Mouse (Mus musculus) lung, adult 18-20 months (tissue): Measurements from ENCODE around the gene Selenot.
"Not testable (repeated sequence)": the region's sequence is repeated elsewhere in the genome, so short reads cannot be mapped to it uniquely, and the experiment has no call there.

Experiments
- DNase-seq, 2 experiments: peaks; one replicate each; pipeline ENCODE4 v3.0.0; 2022; ENCODE audit warnings: mixed read lengths in 2 of 2

Selenot gene

DNA sequence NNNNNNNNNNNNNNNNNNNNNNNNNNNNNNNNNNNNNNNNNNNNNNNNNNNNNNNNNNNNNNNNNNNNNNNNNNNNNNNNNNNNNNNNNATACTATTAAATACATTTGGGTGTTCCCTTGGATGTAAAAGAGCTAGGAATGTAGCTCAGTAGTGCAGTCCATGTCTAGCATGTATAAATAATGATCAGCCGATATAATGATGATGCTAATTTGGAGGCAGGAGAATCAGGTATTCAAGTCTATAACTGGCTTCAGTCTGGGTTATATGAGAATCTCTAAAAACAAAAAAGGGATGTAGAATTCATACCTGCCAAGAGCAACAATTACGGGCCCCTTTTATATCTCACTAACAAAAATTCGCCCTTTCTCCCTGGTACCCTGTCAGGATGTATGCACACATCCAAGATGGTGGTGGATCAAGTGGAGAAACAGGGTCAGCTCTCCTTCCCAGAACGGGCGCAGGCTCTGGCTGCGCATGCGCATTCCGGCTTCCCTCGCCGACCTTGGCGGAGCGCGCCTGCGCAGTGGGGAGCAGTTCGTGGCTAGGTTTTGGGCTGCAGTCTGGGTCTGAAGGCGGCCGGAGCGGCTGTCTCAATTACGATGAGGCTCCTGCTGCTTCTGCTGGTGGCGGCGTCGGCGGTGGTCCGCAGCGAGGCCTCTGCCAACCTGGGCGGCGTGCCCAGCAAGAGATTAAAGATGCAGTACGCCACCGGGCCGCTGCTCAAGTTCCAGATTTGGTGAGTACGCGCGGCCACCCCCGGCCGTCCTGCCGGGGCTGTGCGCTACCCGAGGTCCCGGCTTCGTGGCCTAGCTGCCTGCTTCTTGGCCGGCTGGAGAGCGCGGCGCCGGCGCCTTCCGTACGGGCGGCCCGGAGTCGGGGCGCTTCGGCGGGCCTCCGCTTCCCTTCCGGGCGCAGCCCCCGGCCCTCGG, at the start of gene Selenot:
Selenot (plus strand) TSS at position 500 of the 930 bp plus-strand sequence.
- peak; percentile 95 to 96 for DNase-seq

DNA sequence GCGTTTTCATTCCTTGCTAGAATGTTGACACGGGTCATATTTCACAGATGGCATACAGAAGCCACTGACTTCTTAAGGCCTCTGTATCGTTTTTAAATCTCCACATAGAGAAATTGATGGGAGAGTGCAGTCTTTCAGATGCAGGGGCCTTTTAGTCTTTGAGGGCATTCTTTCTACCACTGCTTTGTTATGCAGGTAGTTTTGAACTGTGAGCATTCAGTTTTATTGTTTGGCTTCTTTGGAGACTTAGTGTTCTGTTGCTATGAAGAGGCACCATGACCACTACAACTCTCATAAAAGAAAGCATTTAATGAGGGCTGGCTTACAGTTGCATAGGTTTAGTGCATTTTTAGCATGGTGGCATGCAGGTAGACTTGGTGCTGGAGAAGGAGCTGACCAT, 39.9 kb upstream of the Selenot start:
- no peak for DNase-seq

DNA sequence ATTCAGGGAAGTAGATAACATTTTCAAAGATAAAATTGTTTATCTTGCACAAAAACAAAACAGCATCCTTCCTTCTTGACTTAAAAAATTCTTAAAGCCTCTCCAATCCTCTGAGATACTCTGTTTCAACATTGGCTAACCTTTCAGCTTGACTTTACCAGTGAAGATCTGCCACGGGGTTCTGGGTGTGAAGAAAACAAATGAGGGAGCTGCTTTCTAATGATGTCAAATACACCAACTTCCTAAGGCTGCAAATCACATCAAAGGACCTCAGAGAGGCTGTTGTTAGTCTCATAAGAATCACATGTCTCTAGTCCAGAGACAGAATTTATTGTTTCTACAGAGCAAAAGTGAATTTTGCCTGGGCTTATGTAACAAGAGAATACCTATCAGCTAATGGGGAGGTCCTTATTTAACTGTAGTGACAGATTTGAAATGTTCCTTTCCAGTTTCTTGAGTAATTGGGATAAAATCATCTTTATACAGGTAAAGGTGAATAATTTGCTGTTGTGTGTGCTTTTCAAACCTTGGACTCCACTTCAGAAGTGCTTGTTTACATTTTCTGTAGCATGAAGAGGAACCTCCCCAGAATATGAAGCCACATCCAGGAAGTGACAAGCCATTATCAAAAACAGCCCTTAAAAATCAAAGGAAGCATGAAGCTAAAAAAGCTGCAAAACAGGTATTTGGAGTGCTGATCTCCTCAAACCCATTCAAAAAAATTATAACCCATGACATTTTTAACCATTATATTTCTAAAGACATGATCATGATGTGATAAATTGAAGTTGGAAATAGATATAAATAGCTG, 24.2 kb upstream of the Selenot start:
- no peak for DNase-seq

DNA sequence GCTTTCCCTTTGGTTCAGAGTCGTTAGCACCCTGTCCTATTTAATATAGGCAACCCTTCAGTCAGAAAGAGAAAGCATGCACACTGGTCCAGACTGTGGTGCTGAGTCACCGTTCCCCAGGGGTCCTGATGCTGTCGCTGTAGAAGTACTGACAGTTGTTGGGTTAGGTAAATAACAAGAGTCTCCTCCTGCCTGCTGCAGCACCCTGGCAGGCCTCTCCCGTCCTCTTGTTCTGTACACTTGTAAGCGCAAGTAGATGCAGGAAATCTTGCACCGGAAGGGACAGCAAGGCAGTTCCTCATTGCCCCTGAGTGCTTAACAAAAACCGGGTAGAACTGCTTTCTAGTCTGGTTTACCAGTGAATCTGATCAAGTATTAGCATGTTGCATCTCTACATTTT, 19.8 kb upstream of the Selenot start:
- no peak for DNase-seq

DNA sequence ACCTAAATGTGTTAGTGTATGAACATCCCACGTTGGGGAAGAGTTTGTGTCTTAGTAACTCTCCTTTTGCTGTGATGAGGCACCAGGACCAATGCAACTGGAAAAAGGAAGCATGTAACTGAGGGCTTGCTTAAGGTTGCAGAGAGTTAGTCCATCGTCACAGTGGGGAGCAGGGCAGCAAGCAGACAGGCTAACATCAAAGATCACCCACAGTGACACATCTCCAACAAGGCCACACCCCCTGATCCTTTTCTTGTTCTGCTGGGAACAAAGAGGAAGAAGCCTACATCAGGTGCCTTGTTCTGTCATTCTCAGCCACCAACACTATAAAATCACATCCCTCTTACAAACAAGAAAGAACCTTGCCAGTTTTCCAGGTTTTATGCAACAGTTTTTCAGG, 16.5 kb upstream of the Selenot start:
- DNase-seq: no peak

DNA sequence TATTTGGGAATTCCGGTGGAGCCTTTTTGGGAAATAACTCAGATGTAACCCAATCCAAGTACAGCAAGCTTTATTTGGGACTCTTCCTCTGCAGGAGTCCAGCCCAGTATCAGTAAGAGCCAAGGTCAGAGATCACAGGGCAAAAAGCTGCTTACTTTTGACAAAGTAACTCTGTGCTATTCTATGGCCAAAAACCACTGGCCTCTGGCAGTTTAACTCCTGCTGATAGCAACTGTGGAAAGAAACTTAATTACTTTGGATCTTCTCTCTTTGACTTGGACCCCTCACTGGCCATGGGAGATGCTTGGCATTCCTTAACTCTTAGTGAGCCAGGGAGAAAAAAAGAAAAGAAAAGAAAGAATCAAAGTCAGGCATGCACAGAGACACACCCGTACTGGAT, 15.0 kb upstream of the Selenot start:
- no peak for DNase-seq

DNA sequence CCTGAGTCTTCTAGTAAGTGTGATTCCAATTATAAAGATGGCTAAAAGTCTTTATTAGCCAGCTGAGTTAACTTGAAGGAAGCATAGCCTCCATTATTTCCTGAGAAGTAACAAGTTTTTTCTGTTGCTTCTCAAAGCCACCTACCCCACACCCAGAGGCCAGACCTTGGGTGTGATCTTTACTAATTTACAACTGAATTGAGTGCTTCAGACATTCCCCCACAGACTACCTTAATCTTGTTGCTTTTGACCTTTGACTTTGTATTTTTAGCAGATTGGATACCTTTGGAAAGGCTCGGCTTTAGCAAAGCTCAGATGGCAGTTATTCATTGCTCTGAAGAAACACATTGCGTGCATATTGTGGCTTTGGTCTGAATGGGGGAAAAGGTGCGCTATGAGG, 5.6 kb upstream of the Selenot start:
- DNase-seq: no peak

DNA sequence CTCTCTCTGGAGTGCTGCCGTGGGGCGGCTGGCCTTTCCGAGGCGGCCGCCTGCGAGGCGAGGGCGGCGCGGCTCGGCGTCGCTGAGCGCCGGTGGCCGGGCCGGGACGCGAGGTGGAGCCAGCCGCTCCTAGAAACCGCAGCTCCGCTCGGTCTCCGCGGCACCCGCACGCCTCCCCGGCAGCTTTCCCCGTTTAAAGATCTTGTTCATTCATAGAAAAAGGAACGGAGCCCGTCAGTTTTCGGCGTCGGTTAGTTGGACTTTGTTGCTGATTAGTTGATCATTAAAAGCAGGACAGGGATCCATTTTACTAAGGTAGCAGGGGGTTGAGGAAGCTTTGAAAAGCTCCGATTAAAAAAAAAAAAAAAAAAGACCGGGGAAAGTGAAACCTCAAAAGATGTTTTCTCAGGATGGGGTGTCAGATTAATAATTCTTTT, 649 bp downstream of the Selenot start:
- peak; percentile 40 to 44 for DNase-seq

DNA sequence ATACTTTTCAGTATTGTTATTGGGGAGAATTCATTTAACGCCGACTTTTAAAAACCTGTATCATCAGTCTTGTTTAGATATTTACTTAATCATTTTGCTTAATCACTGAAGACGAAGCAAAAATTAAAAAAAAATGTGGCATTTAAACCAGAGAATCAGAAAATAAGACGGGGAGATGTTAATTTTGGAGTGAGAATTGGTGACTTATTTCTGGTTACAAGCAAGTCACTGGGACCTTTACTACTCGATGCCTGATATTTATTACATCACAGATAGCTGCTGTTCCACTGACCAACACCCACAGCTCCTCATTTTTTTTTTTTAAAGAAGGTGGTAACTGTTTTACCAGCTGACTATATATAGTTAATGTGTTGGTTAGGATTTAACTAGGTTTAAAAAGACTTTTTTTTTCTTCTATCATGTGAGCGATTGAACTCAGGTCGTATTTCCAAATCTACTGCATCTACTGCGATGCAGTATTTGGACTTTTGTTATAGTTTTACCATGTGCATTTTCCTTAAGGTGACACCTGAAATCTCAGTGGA, 1.1 kb downstream of the Selenot start:
- no peak for DNase-seq

DNA sequence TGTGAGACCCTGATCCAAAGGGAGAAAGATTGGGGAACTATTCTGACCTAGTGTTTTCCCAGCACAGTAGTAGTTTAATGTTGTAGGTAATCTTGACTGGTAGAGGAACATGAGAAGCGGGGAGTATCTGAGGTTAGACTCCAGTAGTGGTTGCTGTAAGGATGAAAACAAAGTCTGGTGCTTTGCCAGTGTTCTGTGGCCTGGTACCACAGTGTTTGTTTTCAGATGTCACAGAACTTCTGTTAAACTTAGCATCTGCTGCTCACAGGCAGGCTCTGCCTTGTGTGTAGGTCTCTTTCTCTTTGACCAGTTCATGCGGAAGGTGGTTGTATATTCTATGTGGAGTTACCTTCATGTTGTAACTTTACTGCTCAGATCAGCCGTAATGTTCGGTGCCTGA, 5.1 kb downstream of the Selenot start:
- no peak for DNase-seq

DNA sequence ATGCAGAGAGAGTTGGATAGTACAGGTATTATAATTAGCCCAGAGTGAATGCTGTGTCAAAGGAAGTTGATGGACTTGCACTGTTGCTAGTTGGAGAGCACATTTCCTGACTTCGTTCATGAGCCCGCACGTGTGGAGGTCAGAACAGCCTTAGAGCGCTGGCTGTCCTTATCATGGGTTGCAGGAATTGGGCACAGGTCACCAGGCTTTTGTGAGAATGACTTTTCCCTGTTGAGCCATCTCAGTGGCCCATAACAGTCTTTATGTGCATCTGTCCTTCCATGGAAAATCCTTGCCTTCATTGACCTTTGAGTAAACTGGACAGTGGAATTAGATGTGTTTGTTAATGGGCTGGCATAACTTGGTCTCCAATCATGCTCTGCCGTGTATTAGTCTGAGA, 5.9 kb downstream of the Selenot start:
- no peak for DNase-seq

DNA sequence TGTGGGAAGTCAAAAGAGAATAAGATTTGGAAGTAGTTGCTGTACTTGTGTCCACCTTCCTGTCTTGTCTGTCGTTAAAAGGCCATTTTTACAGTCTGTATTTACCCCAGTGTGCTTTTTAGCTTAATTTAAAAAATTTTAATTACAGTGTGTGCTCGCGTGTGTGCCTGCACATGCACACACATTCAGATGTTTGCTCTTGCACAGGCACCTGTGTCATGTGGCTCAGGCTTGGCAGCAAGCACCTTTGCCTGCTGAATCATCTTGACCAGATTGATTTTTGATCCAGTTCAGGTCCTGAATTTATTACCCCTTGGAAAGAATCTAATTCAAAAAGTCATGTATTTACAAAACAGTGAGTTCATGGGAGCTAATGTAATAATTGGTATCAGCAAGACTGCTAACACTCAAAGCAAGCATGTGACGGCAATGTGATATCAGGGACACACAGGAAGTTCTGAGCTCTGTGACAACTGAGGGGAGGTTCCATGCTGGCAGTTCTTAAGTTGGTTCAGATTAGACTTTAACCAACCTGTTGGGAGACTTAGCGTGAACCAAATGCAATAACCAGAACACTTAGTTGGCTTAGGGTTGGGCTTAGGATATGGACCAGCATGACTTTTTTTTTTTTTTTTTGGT, 6.5 kb downstream of the Selenot start:
- DNase-seq: peak in 1 of 2 experiments; percentile 9

DNA sequence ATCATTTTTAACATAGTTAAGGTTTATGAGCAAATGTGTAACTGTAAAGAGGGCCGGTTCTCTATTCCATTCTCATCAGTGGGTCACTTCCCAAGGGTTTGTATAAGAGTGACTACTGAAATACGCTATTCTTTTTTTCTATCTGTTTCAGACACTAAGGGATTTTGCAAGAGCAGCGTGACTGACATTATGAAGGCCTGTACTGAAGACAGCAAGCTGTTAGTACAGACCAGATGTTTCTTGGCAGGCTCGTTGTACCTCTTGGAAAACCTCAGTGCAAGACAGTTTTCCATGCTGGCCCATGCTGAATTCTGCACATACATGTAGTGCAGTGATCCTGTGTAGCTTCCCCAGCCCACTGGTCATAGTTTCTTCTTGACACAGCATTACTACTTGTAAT, 14.1 kb downstream of the Selenot start:
- DNase-seq: not testable (repeated sequence)

DNA sequence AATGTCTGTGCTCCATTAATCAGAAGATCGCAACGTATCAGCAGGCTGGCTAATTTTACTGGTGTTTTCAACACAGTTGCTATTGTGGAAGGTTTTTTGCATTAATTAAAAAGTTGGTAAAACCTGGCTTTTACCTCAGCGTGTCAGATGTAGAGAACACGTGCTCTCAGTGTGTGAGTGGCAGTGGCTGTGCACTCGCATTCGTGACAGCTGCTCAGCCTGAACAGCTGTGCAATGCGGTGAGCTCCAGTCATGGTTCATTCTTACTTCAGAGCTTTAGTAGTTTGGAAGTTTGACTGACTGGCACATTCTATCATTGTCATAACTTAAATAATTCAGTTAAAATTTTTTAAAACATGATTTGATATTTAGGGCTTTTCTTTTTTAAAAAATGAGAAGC, 16.2 kb downstream of the Selenot start:
- not testable (repeated sequence) for DNase-seq

DNA sequence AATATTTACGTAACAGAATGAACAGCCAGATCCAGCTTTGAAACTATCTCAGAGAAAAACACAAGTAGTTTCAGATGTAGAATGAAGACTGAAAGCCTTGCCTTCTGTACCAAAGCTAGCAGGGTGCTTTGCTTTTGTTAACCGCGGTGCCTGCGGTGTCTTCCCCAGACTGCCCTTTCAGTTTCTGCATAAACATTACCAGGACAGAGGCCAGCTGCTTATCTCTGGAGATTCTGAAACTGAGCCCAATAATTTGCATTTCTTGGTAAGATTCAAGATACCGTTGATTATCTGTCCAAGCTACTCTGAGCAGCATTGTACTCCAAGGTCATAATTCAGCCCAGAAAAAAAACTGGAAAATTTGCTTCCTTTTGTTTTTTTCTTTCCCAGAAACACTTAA, 17.2 kb downstream of the Selenot start:
- DNase-seq: no peak

DNA sequence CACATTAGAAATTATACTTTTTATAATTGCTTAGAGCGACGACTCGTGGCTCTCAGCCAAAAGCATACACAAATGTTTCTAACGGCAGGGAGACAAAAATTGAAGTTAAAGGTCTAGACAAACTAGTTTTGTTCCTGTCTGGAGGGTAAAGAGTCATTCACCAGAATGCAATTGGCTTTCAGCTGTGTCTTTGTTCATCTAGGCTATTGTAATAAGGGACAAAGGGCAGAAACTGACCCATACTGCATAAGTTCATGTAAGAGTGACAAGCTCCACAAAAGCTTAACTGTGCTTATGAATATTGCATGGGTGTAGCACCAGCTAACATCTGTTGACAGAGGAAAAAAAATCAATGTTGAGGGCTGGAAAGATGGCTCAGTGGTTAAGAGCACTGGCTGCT, 32.1 kb downstream of the Selenot start:
- DNase-seq: no peak

DNA sequence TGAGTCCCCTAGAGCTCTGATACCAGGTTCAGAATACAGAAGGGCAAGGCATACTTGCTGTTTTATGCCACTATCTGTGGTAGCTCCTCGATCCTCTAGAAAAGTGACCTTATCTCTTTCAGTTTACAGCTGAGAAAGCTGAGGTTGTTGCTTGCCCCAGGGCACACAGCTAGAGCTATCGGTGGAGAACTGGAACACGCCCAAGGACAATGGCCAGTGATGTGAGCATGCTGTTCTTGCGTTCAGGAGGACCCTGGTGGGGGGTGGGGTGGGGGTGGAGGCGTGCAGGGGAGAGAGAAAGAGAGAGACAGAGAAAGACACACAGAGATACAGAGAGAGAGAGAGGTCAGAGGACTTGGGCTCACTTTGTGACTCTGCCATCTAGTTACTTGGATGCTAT, 33.5 kb downstream of the Selenot start:
- DNase-seq: no peak

DNA sequence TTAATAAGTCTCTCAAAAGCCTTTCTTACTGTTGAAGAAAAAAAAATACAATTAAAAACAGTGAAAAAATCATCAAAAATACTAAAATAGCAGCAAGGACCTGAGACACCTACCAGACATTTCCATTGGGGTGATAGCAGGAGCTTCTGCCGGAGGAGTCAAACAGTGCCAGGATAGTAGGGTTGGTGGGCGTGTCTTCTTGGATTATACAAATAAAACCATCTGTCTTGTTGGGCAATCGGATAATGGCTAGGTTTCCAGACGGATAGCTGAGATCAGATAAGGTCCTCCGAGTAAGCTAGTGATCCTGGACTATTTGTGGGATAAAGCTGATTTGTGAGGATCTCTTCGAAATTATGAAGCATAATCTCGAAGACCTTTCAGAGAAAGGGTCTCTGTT, 44.6 kb downstream of the Selenot start:
- DNase-seq: no peak

DNA sequence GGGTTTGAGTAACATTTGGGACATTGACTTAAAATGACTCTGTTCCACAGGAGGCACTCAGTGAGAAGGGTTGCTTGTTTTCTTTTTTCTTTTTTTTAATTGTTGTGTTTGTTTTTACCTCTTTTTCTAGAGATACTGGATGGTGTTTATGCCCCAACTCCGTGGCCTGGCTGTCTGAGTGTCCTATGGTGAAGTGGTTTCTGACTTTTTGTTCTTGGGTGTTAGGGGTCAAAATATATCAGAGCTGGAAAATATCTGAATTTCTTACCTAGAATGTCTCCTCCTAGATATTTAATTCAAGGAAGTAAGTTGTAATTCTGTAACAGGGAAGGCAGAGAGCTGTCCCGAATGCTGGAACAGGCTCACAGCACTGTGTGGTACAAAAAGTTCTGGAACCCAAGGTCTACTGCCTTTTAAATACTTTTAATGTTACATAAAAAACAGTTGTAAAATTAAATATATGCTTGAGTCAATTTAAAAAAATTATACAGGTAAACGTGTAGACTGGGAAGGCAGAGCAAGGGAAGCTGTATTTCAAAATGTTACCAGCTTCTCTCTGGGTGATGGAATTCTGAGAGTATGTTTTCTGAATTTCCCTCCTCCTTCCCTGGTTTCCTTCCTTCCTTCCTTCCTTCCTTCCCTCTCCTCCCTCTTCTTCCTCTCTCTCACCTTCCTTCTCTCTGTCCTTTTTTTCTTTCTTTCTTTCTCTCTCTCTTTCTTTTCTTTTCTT, 46.4 kb downstream of the Selenot start:
- no peak for DNase-seq

DNA sequence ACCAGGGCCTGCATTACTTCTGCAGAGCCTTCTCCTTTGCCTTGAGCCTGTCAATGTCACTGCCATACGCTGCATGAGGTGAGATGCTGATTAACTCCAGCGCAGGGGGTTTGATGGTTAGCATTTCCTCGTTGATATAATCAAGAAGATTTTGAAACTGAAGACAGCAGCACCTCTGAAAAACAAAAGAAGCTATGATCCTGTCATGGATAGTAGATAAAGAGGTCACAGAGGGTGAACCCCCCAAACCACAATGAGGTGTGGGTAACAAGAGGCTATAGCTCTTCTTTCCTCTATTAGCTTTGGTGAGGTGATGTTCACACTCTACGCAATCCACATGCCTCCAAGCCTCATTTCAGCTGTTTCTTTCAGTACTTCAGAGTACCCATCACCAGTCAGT, 48.5 kb downstream of the Selenot start:
- DNase-seq: no peak

DNA sequence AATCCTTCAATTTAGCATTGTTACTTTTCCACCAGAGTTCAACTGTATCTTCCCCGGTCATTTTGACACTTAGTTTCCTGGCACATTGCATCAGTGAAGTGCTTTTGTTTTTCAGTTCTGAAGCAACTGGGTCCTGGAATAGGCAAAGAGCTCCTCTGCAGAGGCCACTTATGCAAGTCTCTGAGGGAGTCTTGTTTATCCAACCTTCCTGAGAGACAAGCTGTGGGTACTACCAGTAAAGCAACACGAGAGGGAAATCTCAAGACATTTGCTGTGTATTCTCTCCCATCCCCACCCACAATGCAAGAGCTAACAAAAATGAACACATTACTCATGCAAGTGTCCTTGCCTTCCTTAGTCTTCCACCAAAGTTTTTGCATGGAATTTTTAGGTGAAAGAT, 55.3 kb downstream of the Selenot start:
- DNase-seq: no peak
